Mouse (Mus musculus): ENCODE measurements around the gene A530016L24Rik.
A peak's percentile ranks its signal among the peaks of the same experiment; 100 is the strongest.

The A530016L24Rik gene

GRCm38 (mm10) chr12:112503003-112503771 lies 13.9 kb downstream of the A530016L24Rik start:
- DNase-seq (ENCODE audit: low spot score) = no peak

GRCm38 (mm10) chr12:112506267-112506666 lies 17.0 kb downstream of the A530016L24Rik start:
- no peak for DNase-seq (ENCODE audit: low spot score)

GRCm38 (mm10) chr12:112507264-112507663 lies 18.0 kb downstream of the A530016L24Rik start:
- DNase-seq (ENCODE audit: low spot score) = no peak

- DNase-seq (ENCODE audit: low spot score) = no peak
Observed at GRCm38 (mm10) chr12:112507984-112508383, 18.7 kb downstream of the A530016L24Rik start.

GRCm38 (mm10) chr12:112510365-112510732 lies 21.1 kb downstream of the A530016L24Rik start:
- DNase-seq (ENCODE audit: low spot score) = no peak

- DNase-seq (ENCODE audit: low spot score) = no peak
Observed at GRCm38 (mm10) chr12:112510733-112511372, 21.6 kb downstream of the A530016L24Rik start.

- no peak for DNase-seq (ENCODE audit: low spot score)
Observed at GRCm38 (mm10) chr12:112514897-112515296, 25.6 kb downstream of the A530016L24Rik start.

GRCm38 (mm10) chr12:112516697-112517337 lies 27.6 kb downstream of the A530016L24Rik start, which contains the start of gene Tmem179:
TSS of gene Tmem179 (minus strand) at chr12:112516747.
- DNase-seq (ENCODE audit: low spot score) = peak; percentile 14

GRCm38 (mm10) chr12:112518105-112518504 lies 28.9 kb downstream of the A530016L24Rik start:
- no peak for DNase-seq (ENCODE audit: low spot score)

- no peak for DNase-seq (ENCODE audit: low spot score)
Observed at GRCm38 (mm10) chr12:112533758-112534157, 44.5 kb downstream of the A530016L24Rik start.

- DNase-seq (ENCODE audit: low spot score) = no peak
Observed at GRCm38 (mm10) chr12:112537233-112537632, 48.0 kb downstream of the A530016L24Rik start.

- no peak for DNase-seq (ENCODE audit: low spot score)
Observed at GRCm38 (mm10) chr12:112538356-112538755, 49.1 kb downstream of the A530016L24Rik start.

- no peak for DNase-seq (ENCODE audit: low spot score)
Observed at GRCm38 (mm10) chr12:112539466-112539965, 50.3 kb downstream of the A530016L24Rik start.

GRCm38 (mm10) chr12:112540321-112540720 lies 51.1 kb downstream of the A530016L24Rik start:
- no peak for DNase-seq (ENCODE audit: low spot score)

GRCm38 (mm10) chr12:112541483-112542091 lies 52.3 kb downstream of the A530016L24Rik start:
- DNase-seq (ENCODE audit: low spot score) = no peak

GRCm38 (mm10) chr12:112542257-112542919 lies 53.1 kb downstream of the A530016L24Rik start:
- no peak for DNase-seq (ENCODE audit: low spot score)

- DNase-seq (ENCODE audit: low spot score) = peak; percentile 80
Observed at GRCm38 (mm10) chr12:112542920-112543300, 53.7 kb downstream of the A530016L24Rik start.

GRCm38 (mm10) chr12:112543941-112544340 lies 54.7 kb downstream of the A530016L24Rik start:
- no peak for DNase-seq (ENCODE audit: low spot score)

GRCm38 (mm10) chr12:112544946-112545701 lies 55.9 kb downstream of the A530016L24Rik start:
- DNase-seq (ENCODE audit: low spot score) = no peak

GRCm38 (mm10) chr12:112546110-112546509 lies 56.9 kb downstream of the A530016L24Rik start:
- DNase-seq (ENCODE audit: low spot score) = no peak

GRCm38 (mm10) chr12:112549287-112549686 lies 60.0 kb downstream of the A530016L24Rik start:
- DNase-seq (ENCODE audit: low spot score) = no peak

Measured in lung, postnatal 25 days (tissue).